Mouse (Mus musculus): ENCODE measurements around the gene Odf2. TPM values are rescaled to one million over a fixed set of nuclear protein-coding genes. Genes with fewer than 3 reads are reported as not detected.

The Odf2 gene
- total RNA-seq, 1 experiment from 2014 or later, result 66.3 TPM

GRCm38 (mm10) chr2:29934906-29935599 is 46.0 kb downstream of the Odf2 start, which contains the start of gene Gle1:
Gene Gle1, plus strand, starts transcription at chr2:29935426.
- peak; percentile 97 for DNase-seq

DNA sequence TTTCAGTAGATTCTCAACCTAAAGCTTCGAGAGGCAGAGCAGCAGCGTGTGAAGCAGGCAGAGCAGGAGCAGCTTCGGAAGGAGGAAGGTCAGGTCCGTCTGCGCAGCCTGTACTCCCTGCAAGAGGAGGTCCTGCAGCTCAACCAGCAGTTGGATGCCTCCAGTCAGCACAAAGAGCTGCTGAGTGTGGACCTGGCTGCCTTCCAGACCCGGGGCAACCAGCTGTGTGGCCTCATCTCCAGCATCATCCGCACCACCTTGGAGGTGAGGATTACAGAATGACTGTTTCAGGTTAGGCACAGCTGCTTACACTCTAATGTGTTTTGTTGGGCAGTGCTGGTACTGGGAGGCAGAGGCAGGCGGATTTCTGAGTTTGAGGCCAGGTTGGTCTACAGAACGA is 51.1 kb downstream of the Odf2 start:
- DNase-seq, result no peak

DNA sequence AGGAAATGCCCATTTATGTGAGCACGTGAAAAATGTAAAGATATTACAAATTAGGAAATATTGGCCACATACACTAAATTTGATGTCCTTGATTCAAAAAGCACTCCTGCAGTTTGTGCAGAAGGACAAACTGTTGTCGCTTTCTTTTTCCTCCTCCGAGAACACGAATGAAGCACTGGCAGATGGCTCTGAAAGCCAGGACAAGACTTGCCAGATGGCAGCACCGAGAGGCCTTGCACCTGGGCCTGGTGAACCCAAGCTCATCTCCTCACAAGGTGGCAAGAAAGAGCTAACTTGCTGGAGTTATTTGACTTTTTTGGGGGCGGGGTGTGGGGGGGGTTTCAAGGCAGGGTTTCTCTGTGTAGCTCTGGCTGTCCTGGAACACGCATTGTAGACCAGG is 51.8 kb downstream of the Odf2 start:
- DNase-seq, result no peak

DNA sequence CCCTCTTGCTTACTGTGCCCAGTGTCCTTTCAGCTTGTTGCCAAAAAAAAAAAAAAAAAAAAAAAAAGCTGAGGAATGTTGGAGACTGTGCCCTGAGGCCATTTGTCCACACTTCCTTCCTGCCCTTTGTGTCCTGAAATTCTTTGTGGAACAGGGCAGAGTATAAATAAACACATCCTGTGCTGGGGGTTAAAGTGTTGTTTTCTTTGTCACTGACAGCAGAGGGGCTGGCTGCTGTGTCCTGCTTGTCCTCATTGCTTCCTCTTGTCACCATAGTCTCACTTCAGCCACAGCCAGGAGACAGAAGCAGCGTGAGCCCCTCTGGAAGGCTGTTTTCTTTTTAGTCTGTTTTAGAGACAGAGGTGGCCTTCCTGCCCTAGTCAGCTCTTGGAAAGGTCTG is 55.7 kb downstream of the Odf2 start:
- no peak for DNase-seq

DNA sequence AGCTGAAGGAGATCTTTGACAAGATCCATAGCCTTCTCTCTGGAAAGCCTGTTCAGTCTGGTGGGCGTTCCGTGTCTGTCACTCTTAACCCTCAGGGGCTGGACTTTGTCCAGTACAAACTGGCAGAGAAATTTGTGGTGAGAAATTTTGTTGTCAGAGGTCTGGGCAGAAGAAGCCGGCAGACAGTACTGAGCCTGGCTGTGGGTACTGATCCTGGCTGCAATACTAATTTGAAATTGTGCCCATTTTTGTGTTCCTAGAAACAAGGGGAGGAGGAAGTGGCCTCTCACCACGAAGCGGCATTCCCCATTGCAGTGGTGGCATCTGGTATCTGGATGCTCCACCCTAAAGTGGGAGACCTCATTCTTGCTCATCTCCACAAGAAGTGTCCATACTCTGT is 59.9 kb downstream of the Odf2 start:
- no peak for DNase-seq

- no peak for DNase-seq
Observed at GRCm38 (mm10) chr2:29961246-29961645, 72.2 kb downstream of the Odf2 start.

- DNase-seq, result no peak
Observed at GRCm38 (mm10) chr2:29964354-29965249, 75.6 kb downstream of the Odf2 start.

DNA sequence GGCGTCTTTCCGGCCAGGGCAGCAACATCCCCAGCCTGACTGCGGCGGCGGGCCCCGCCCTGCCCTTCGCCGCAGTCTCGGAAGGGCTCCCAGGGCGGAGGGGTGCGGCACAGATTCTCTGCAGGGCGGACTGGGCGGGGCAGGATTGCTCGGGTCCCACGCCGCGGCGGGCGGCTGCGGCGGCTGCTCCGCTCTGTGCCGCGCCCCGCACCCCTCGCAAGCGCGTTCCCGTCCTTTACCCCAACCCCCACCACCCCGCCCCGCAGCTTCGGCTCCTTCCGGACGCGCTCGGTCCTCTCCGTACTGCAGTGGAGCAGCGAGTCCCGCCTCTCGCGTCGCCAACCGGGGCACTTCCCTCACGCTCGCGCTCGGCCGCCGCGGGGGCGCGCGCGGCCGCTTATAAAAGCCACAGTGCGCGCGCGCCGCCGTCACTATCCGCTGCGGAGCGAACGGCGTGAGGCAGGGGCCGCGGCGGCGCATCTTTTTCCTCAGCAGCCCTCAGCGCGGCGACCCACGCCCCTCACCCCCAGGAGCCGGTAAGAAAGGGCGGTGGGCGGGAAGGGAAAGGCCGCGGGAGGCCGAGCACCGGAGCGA is 76.3 kb downstream of the Odf2 start, which contains the start of gene Sptan1:
Gene Sptan1, plus strand, starts transcription at position 311 of the 594 bp plus-strand sequence.
- peak; percentile 99 for DNase-seq

GRCm38 (mm10) chr2:29965906-29966305 is 76.9 kb downstream of the Odf2 start:
- peak; percentile 45 for DNase-seq

GRCm38 (mm10) chr2:29966826-29967225 is 77.8 kb downstream of the Odf2 start:
- no peak for DNase-seq

GRCm38 (mm10) chr2:29967768-29968167 is 78.7 kb downstream of the Odf2 start:
- no peak for DNase-seq

- no peak for DNase-seq
Observed at GRCm38 (mm10) chr2:29968638-29969037, 79.6 kb downstream of the Odf2 start.

DNA sequence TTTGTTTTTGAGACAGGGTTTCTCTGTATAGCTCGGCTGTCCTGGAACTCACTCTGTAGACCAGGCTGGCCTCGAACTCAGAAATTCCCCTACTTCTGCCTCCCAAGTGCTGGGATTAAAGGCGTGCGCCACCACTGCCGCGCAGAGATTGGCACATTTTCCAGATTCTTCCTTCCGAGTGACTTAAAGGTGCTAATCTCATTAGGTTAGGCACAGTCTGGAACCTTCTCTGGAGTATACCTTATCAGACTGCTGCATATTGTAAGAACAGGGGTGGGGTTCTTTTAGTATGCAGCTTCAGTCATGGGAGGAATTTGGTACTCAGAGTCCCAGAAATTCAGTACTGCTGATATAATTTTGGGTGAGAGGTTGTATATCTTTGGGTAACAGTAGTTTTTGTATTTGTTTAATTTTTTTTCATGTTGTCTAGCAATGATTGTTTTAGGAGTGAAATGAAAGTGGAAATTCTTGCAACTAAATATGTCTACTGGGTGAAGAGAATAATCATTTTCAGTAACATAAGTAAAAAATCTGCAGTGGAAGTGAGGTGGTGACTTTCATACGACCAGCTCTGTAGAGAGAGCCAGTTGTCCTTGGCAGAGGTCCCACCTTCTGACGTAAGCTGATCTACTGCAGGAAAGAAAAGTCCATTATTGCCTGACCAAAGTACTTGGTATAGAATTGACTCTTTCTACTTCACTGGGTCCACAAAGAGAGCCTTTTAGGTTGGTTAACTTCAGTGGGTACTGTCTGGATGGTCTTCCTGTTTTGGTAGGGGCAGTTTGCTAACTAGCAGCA is 83.0 kb downstream of the Odf2 start:
- DNase-seq, result peak; percentile 86

DNA sequence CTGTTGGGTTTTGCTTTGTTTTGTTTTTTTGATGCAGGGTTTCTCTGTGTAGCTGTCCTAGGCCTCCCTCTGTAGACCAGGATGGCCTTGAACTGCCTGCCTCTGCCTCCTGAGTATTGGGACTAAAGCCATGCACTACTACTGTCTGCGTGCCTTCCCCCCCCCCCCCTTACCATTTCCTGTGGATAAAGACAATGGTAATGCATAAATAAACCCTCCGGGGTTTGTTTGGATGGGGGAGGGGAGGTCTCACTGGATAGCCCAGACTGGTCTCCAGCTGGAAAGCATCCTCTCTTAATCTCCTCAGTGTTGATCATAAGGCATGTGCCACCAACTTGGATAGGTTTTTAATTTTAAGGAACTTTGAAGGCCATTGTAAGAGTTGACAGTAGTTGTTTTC is 84.5 kb downstream of the Odf2 start:
- DNase-seq, result no peak

GRCm38 (mm10) chr2:29977307-29977706 is 88.3 kb downstream of the Odf2 start:
- no peak for DNase-seq

DNA sequence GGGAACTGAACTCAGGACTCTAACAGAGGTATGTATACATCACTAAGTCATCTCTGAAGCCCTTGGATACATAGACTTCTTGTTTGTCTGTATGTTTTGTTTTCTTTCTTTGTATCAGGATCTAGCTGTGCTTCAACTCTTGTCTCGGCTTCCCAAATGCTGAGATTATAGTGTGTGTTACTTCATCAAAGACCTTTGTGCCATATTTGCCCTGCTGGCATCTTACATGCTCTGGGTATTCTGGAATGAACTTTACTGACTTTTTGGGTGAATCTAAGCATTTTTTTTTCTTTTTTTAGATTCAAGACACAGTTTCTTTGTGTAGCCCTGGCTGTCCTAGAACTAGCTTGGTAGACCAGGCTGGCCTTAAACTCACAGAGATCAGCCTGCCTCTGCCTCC is 91.6 kb downstream of the Odf2 start:
- no peak for DNase-seq

Small RNA genes lying within 50 kb of the gene (microRNA-seq; reads per million reads assigned to microRNA genes)
- 0 reads per million in 2 experiments for gene Mir219a-2
- gene Mir219b, result 0 reads per million in 2 experiments

Other genes with a start within 250 kb of the Odf2 start
- not detected in 2 replicates for gene Gm13420, start 137.5 kb upstream of the Odf2 start, total RNA-seq (2021)
- not detected in 2 replicates for gene Gm13547, start 129.9 kb upstream of the Odf2 start, total RNA-seq (2021)
- 19.7 and 23.0 TPM in 2 replicates for gene Coq4, start 101.7 kb upstream of the Odf2 start, total RNA-seq (2021)
- gene Trub2, start 100.7 kb upstream of the Odf2 start, total RNA-seq (2021), result 29.8 and 42.5 TPM in 2 replicates
- 40.9 and 42.2 TPM in 2 replicates for gene Slc27a4, start 86.6 kb upstream of the Odf2 start, total RNA-seq (2021)
- gene Urm1, start 69.1 kb upstream of the Odf2 start, total RNA-seq (2021), result 27.4 and 39.2 TPM in 2 replicates
- gene Cercam, start 20.1 kb upstream of the Odf2 start, total RNA-seq (2021), result 11.3 and 11.6 TPM in 2 replicates
- gene Gle1, start 46.2 kb downstream of the Odf2 start, total RNA-seq (2021), result 39.1 and 41.9 TPM in 2 replicates
- 206 and 225 TPM in 2 replicates for gene Sptan1, start 76.3 kb downstream of the Odf2 start, total RNA-seq (2021)
- gene Wdr34, start 159.7 kb downstream of the Odf2 start, total RNA-seq (2021), result 18.5 and 26.6 TPM in 2 replicates
- 244 and 253 TPM in 2 replicates for gene Set, start 168.2 kb downstream of the Odf2 start, total RNA-seq (2021)
- gene Pkn3, start 188.5 kb downstream of the Odf2 start, total RNA-seq (2021), result 7.6 and 8.6 TPM in 2 replicates
- 26.0 and 27.4 TPM in 2 replicates for gene Zdhhc12, start 204.4 kb downstream of the Odf2 start, total RNA-seq (2021)
- gene Zer1, start 235.4 kb downstream of the Odf2 start, total RNA-seq (2021), result 40.0 and 51.7 TPM in 2 replicates
- 54.0 and 71.3 TPM in 2 replicates for gene Tbc1d13, start 244.5 kb downstream of the Odf2 start, total RNA-seq (2021)

Measured in adrenal gland, postnatal 25 days (tissue).